Mouse (Mus musculus): Measurements from ENCODE around the gene Trip12. TPM values are rescaled to one million over a fixed set of nuclear protein-coding genes. Genes with fewer than 3 reads are reported as not detected.

Trip12 gene
- total RNA-seq, 2 experiments from 2014 or later: 218 to 235 TPM

DNA sequence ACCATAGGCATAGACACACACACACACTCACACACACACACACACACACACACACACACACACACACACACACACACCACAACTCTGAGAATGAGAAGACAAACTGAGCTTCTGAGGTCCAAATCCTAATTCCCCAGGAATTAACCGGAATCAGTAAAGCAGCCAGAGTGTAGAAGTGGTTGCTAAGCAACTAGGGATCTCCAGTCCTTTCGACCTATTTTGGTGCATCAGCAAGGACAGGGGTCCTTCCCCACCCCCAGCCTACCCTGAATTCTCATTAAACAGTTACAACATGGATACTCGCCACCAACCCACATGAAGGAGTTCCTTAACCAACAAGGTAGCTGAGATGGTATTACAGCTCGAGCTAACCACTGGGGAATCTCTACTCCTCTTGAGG, 162.4 kb downstream of the Trip12 start:
- no peak for DNase-seq
- intact Hi-C loops (cut with DNase I): no loop called here

Small RNA genes within 50 kb of the gene (microRNA-seq; reads per million reads assigned to microRNA genes)
- 1.8 reads per million for gene Mir5126

Other genes with a start within 250 kb of the Trip12 start
- gene Dner, start 144.3 kb downstream of the Trip12 start, total RNA-seq (2021): 100 to 1,000 TPM; 280 to 333 TPM
- gene Fbxo36, start 675 bp downstream of the Trip12 start, total RNA-seq (2021): 1 to 10 TPM in 1 of 2 experiments, under 1 TPM in 1; 0.99 to 1.2 TPM
- 10 to 100 TPM; 27.8 to 28.4 TPM for gene Slc16a14, start 94.6 kb upstream of the Trip12 start, total RNA-seq (2021)